Mouse (Mus musculus): ENCODE results near the gene Cpxm1.

- TF ChIP-seq POLR2A (IDR thresholded peaks at IDR 0.05; ENCODE audit: extremely low read depth, insufficient read depth, low read length) (no peak), CTCF (IDR thresholded peaks at IDR 0.05; ENCODE audit: extremely low read depth, insufficient read depth, low read length) (no peak)
These were observed 39.8 kb downstream of the Cpxm1 start for GRCm38 (mm10) chr2:130357551-130357950.
